In the genomic region with DNA sequence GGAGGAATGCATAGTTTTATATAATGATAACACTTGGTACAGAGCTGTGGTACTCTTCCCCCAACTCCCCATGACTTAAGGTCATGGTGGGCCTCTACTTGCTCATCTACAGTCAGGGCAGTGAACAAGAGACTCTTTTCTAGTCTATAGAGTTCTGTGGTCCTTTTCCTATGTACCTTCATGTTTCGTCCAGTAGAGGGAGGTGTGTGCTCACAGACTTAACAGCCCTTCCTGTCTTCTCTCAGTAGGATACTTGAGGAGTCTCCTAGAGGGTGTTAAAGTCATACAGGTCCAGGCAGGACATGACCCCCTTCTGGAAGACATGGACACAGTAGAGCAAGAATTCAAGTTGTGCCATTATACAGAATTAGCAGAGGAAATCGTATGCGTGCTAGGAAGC, we compare ENCODE assay signal across 8 mouse cellular contexts.
DNase-seq lines count a peak whose midpoint lies in the region; ATAC-seq lines count a peak whose summit lies in the region.

No protein-coding gene starts in this region.

- DNase-seq in gastrocnemius, adult 18-20 months (ENCODE audit: low spot score): peak; percentile 21
- DNase-seq in gastrocnemius, postnatal 10 days: no peak
- DNase-seq in B cell, adult 2 months: peak; percentile 17 to 19
- DNase-seq in gastrocnemius, adult 8-10 months (ENCODE audit: low spot score in 2 of 2): no peak
- no peak for DNase-seq in ovary, postnatal 10 days (ENCODE audit: low spot score)

- H3K27me3 ChIP-seq in embryonic facial prominence, embryonic 12.5 days: no peaks in the 10 kb centered on the region
- no peaks in the 10 kb centered on the region for H3K27me3 ChIP-seq in intestine, embryonic 16.5 days (replicated peaks; ENCODE audit: control insufficient read depth, insufficient read depth, low read length)

- H3K4me2 ChIP-seq in embryonic facial prominence, embryonic 12.5 days (replicated peaks): no peak overlapping the region
- H3K4me2 ChIP-seq in intestine, embryonic 16.5 days (ENCODE audit: low read depth, low read length): no peak overlapping the region

- no peaks in the 10 kb centered on the region for H3K4me1 ChIP-seq in embryonic facial prominence, embryonic 12.5 days
- no peaks in the 10 kb centered on the region for H3K4me1 ChIP-seq in intestine, embryonic 16.5 days (ENCODE audit: control insufficient read depth, insufficient read depth, low read length)

- no peak overlapping the region for H3K27ac ChIP-seq in embryonic facial prominence, embryonic 12.5 days
- H3K27ac ChIP-seq in intestine, embryonic 16.5 days (ENCODE audit: low read length): no peak overlapping the region

- no peaks in the 10 kb centered on the region for H3K36me3 ChIP-seq in embryonic facial prominence, embryonic 12.5 days
- no peaks in the 10 kb centered on the region for H3K36me3 ChIP-seq in intestine, embryonic 16.5 days (ENCODE audit: control insufficient read depth, insufficient read depth, low read length)

- H3K9me3 ChIP-seq in embryonic facial prominence, embryonic 12.5 days: no peaks in the 10 kb centered on the region
- H3K9me3 ChIP-seq in intestine, embryonic 16.5 days (ENCODE audit: control insufficient read depth, low read length): no peaks in the 10 kb centered on the region

- H3K9ac ChIP-seq in embryonic facial prominence, embryonic 12.5 days: no peak overlapping the region
- H3K9ac ChIP-seq in intestine, embryonic 16.5 days (ENCODE audit: low read depth, low read length): no peak overlapping the region

- 0 out of 2 replicates have a peak, but pooled peaks have one; percentile 48 for ATAC-seq in embryonic facial prominence, embryonic 12.5 days (ENCODE audit: insufficient number of reproducible peaks, insufficient read depth, low FRiP score, low TSS enrichment)
- peak; percentile 77 for ATAC-seq in intestine, embryonic 16.5 days
- ATAC-seq in megakaryocyte progenitor cell, adult 5-6 weeks (replicated peaks; ENCODE audit: poor library complexity): peak; percentile 95

- WGBS in embryonic facial prominence, embryonic 12.5 days: 55% methylated on average over 3 of the region's 3 CpGs
- 50% methylated on average over 3 of the region's 3 CpGs for WGBS in intestine, embryonic 16.5 days

- no peak overlapping the region for H3K4me3 ChIP-seq in embryonic facial prominence, embryonic 12.5 days
- no peak overlapping the region for H3K4me3 ChIP-seq in intestine, embryonic 16.5 days (ENCODE audit: low read length)

Comparison
In these comparisons a context has a peak if more than half of its experiments do, and no peak if none do; other contexts are left out.
1. DNase-seq: peak in gastrocnemius, adult 18-20 months (single experiment) and B cell, adult 2 months (2 of 2); none in gastrocnemius, postnatal 10 days (single experiment), gastrocnemius, adult 8-10 months (0 of 2) and ovary, postnatal 10 days (single experiment).
2. Peak in every context shown above with its lines, with median percentiles within 50 percentile points of each other: ATAC-seq.